Mouse (Mus musculus) neural tube, embryonic 10.5 days (tissue): ENCODE data around the gene Gm1604a.
A peak's percentile ranks its signal among the peaks of the same experiment; 100 is the strongest.
"Not testable (repeated sequence)": the region's sequence is repeated elsewhere in the genome, so short reads cannot be mapped to it uniquely, and the experiment has no call there.

Experiments used
- DNase-seq: peaks from one replicate; pipeline ENCODE4 v3.0.0-alpha.2; 2017; ENCODE audit warnings: low spot score; ENCODE audit errors: extremely low spot score

Gene Gm1604a

DNA sequence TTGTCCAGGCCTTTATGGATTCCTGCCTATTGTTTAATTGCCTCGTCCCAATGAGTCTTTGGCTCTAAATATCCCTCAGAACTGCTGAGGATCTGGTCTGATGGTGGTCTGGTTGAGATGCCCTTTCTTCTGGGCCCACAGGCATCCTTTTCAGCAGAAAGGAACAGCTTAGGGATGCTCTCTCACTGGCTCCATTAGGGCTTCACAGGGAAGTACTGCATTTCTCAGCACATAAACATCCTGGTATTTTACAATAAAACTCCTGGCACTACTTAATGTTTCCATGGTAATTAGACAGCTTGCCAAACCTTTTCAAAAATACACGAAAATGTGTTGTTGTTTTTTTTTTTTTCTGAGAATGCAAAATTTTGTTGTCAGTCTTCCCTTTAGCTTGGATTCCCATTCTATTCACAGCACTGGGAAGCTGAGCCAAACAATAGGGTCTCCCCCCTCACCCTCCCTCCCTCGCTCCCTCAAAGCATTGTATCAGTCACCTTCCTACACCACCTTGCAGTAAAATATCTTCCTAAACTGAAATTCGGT is 43.7 kb downstream of the Gm1604a start:
- DNase-seq: not testable (repeated sequence)

DNA sequence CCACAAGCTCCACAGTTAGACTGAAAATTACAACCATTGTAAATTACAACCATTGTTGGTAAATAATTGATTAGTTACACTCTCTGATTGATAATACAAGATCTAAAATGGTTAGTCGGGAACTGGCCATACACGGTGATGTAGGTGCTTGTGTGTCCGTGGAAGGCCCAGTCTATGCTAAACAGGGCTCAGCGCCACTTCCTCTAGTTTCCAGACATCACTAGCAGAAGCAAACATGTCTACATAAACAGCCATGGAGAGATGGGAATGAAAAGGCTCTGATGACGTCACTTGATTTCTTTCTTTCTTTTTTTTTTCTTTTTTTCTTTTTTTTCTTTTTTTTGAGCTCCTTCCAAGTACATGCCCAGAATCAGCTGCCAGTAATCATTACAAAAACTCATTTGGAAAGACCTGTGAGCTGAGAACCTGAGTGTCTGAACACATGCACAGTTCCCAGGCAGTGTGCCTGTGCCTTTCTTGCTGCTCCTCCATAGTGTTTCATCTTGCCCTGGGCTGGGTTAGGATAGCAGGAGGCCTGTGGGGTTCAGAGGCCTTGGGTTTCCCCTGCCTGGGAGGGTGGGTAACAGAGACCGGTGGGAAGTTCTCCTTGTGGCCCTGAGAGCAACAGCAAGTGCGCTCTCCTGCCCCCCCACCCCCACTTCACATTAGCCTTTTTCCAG is 44.3 kb downstream of the Gm1604a start:
- DNase-seq: not testable (repeated sequence)

DNA sequence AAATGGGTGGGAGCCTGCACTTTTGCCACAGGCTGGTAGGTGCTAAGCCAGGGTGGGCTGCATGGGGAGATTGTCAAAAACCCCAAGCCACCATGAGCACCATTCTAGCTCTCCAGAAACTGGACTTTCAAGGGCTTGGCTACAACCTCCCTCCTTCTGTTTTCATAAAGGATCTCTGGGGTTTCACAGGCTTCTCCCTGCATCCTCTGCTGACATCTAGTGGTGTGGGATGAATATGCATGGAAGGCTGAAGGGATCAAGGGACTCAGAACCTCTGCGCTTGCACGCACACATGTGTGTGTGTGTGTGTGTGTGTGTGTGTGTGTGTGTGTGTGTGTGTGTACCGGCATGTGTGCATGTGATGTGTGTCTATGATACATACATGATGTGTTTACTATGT is 49.1 kb downstream of the Gm1604a start:
- DNase-seq: peak; percentile 17

DNA sequence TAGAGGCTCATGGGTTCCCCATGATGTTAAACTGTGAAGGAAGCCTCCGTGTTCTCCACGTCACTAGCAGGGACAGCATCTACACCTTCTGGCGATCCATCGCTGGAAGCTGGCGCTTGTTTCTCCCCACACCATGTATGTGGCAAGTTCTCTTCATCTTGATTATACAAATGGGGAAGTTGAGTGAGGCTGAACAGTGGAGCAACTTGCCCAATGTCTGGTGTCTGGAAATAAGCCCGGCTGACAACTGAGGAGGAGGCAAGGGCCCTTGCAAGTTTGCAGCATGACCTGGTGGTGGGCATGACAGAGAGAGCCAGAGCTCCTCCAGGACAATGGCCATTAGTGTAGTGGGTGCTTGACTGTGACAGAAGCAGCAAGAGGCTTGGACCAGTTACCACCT is 50.2 kb downstream of the Gm1604a start:
- DNase-seq: not testable (repeated sequence)

DNA sequence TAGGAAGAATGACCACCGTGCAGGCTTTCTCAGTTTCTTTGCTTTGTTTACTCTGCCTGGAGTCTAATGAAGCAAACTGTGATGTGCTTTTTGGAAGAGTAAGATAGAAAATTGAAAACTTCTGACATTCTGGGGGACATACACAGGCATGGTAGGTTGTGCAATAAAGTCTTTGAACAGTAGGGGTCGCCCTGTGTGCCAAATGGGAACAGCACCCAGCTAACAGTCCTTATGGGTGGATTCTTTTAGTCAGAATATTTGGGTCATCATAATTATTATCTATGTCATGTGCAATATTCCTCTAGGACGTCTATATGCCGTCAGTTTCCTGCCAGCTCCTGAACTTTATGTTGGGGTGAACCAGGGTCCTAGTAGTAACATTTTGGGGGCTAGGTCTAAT is 54.2 kb downstream of the Gm1604a start:
- DNase-seq: not testable (repeated sequence)

DNA sequence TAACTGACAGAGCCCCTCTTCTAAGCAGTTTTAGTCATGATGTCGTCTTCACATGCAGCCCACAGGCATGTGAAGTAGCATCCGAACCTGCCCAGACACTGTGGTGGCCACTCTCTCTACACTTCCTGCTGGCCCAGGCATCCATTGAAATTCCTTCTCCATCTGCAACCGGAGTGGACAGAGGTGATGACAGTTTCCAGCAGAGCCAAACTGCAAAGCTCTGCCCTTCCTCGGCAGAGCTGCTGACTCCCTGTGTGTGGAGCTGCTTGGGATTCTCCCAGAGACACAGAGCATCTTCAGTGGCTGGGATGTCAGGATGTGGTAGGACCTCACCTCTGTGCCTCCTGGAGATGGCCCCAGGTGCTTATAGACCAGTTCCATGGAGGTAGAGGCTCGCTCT is 59.2 kb downstream of the Gm1604a start:
- not testable (repeated sequence) for DNase-seq

DNA sequence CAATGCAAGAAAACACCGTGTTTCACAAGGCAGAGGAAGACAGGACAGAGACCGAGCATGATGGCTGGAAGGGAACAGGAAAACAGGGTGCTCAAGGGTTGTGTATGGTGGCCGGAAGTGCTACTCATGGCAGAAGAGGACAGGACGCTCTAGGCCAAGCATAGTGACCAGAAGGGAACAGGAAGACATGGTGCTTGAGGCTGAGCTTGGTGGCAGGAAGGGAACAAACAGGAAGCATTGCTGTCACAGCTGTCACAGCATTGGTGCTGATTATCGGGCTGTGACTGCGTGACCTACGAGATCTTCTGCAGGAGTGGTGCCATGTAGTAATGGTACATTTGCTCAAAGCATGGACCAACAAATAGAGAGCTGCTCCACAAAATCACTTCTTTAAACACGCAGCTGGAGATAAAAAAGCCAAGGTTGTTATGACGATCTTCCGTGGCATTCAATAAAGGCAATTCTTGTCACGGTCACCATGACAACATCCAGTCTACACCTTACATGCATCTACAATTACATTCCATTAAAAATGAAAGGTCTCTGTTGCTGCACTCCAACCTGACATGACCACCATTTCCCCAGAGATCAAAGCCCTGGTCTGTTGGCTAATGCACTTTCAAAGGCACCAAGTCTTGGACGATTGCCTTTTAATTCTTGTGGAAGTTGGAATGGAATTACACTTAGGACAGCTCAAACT is 60.3 kb downstream of the Gm1604a start:
- DNase-seq: not testable (repeated sequence)

DNA sequence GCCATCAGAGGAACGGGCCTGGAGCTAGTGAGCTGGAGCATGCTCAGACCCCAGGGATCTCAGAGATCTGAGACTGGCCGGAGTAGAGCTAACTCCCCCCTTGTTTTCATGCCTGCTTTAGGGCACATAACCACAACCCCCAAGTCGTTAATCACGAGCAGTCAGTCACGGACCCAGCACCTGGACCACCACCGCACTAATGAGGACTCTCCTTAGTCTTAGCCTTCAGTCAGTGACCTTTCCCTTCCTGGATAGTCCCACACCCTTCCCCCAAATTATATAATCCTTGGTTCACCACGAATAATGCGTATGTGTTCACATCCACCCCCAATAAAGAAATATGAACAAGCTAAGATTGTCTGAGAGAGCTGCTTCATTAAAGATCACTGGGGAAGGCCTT is 61.5 kb downstream of the Gm1604a start:
- DNase-seq: peak; percentile 5

DNA sequence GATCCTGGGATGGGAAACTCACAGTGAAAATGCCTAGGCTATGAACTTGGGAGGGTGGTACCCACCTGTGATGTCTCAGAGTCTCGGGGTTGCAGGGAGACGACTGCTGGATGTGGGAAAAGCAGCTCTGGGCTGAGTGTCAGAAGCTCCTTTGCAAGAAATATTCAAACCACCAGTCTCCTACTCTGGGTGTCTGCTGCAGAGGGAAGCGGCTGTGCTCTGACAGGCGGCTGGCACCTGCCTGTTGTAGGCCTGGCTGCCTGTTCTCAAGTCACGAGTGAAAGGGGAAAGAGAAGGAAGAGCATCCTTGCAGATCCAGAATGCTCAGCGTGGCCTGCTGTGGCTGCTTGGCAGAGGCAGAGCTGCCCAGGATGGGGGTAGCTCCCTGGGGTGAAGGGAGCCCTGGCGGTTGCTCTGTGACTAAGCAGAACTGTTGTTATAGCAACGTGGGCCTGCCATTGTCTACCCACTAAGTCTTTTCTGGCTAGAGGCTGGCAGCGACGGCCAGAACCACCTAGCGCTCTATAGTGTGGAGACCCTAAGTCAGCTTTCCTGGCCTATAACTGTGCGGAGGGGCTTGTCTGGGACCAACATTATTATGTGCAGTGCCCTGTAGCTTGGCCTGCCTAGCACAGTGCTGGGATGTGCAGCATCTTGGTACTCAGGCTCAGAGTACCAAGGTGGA is 72.6 kb downstream of the Gm1604a start:
- DNase-seq: not testable (repeated sequence)

DNA sequence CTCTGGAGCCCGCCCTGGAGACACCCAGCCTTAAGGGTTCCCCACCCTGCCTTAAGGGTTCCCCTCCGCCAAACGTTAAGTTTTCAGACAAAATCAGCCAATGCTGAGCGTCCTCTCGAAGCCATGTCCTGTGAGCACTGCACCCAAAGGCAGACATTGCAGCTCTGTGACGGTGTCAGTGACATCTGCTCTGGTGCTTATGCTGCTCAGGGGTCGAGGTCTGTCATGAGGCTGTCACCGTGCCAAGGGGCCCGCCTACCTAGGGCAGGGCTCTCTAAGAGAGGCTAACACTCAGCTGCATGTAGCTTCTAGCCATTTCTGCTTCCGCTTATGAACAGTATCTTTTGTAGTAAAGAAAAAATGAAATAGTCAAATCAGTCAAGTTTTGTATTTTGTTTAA is 73.7 kb downstream of the Gm1604a start:
- not testable (repeated sequence) for DNase-seq

DNA sequence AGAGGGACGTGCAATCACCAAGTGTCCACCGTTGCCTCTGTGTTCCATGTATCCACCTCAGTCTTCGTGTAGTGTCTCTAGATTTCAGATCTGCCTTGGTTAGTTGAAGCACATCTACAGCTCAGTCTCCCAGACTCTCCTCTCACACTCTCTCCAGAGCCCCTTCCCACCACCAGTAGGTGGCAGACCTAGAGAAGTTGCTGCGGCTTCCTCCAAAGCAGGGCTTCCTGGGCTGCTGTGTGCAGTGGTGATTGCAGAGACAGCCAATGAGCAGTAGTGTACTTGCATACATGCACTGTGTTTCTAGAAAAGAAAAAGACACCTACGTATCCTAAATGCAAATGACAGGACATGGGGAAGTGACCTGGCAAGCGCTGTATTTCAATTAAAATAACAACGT is 77.6 kb downstream of the Gm1604a start:
- DNase-seq: not testable (repeated sequence)

DNA sequence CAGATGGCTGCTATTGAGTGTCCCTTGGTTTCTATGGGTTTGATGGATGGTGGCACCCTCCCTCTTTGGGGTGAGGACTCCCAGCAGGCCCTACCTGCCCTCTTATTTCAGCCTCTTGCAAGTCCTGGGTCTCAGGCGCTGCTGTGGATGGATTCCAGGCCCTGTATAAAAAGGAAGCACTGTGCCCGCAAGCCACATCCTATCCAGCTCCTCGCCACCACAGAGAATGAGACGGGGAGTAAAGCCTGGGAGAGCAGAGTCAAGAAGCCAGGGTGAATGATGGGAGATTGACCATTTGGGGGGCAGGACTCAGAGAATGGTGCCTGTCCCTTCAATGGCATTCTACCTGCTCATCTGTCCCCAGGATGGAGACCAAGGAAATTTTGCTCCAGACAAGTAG is 86.3 kb downstream of the Gm1604a start:
- not testable (repeated sequence) for DNase-seq

DNA sequence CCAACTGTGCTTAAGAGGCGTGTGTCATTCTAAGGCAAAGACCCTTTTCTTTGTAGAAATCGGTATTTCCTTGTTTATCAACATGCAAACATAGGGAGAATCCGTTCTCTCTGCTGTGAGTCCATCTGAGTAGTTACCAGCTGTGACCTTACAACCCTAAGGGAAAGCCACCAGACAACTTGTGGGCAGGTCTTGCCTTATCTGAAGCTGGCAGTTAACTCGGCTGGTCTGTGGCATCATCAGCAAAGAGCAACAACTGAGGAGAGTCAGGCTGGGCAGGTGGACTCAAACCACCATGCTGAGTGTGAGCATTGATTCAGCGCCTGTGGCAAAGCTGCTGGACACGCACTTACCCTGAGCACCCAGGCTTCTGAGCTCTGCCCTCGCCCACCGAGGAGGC is 90.9 kb downstream of the Gm1604a start:
- DNase-seq: not testable (repeated sequence)

DNA sequence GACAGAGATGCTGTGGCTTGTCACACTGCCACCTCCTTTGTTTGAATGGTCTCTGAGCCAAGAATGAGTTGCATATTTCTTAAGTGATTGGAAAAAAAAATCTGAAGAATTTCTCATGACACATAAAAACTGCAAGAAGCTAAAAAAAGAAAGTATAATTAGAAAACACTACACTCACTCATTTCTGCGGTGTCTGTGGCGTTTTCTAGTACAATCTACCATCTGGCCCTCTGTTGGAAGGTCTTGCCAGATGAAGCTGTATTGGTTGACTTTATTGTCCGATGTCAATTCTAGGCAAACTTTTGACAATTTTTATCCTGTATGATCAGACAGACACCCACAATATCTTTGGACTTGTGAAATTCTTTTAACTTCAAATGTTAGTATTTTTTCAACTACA is 95.5 kb downstream of the Gm1604a start:
- DNase-seq: not testable (repeated sequence)

DNA sequence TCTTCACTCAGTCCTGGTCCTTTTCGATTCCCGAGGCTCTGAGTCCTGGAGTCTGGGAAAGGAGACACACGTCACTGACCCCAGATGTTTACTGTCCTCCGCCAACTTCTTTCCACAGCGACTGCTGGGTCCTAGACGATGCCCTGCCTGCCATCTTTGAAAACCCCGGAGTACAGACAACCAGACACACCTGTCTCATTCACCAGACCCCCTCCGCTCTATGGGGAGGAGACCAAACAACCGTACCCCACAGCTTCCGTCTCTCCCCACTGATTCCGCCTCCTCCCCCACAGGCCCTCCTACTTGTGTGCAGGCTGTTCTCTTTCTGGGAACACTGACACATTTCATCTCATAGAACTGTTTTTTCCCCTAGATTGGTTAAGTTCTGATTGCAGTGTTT is 97.2 kb downstream of the Gm1604a start:
- DNase-seq: not testable (repeated sequence)

DNA sequence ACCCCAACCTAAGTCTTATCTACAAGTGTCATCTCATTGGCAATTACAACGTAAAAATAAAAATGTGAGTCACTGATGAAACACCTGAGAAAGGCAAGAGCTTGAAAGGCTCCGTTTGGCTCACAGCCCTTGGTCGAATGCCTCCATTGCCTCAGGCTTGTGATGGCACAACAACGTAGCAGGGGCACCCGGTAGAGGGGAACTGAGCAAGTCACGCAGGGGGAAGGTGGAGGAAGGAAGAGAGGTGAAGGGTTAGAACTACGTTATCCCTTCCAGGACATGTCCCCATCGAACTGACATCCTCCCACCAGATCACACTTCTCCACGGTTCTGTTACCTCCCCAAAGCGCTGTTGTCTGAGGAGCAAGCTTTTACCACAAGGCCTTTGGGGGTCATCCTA is 101.1 kb downstream of the Gm1604a start:
- DNase-seq: not testable (repeated sequence)

DNA sequence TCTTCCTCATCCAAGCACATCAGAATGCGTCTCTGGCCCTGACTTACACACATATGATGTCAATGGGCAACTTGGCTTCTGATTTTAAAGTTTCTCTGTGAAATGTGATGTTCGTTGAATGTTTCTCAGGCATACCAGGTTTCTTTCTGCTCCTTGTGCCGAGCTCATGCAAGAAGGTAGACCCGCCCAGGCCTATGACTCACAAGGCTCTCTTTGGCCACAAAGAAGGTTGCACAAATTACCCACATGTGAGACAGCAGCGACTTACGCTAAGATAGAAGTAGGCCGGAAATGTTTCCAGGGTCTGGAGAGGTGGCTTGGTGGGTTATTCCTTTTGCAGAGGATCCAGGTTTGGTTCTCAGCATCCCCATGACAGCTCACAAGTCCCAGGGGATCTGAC is 108.6 kb downstream of the Gm1604a start:
- not testable (repeated sequence) for DNase-seq

DNA sequence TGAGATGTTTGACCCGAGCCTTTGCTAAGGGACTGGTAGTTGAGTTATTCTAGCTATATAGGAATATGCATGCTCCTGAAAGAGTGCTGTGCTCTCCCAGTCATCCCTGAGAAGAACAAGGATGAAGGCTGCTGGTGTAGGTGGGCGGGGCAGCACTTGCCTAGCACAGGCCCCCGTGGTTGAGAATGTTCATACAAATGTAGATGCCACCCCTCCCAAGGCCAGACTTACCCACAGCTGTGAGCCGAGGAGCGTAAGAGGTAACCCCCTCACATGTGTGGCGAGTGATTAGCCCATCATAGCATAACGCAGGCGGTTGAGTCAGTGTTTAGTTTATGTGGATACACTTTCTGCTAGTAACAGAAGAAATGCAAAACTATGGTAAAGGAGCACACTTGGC is 109.9 kb downstream of the Gm1604a start:
- DNase-seq: not testable (repeated sequence)
